Mouse (Mus musculus): Measurements from ENCODE around the gene Lrrn3.
A peak's percentile ranks its signal among the peaks of the same experiment; 100 is the strongest.

The Lrrn3 gene

DNA sequence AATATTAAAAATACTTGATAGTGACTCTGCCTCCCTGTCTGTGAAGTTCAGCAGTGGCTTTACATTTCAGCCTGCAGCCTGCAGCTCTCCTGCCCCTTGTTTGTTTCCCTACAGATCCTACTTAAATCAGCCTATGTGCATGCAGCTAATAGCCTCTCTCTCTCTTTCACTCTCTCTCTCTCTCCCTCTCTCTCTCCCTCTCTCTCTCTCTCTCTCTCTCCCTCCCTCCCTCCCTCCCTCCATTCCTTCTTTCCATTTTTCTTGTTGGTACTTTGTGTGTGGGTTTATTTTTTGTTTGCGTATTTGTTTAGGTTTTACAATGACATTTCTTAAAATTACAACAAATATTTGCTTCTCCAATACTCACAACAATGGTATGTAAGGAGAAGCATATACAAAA, at the start of gene Lrrn3:
Gene Lrrn3 (minus strand): TSS at position 101 of the 400 bp plus-strand sequence.
- no peak for DNase-seq (ENCODE audit: extremely low spot score)

DNA sequence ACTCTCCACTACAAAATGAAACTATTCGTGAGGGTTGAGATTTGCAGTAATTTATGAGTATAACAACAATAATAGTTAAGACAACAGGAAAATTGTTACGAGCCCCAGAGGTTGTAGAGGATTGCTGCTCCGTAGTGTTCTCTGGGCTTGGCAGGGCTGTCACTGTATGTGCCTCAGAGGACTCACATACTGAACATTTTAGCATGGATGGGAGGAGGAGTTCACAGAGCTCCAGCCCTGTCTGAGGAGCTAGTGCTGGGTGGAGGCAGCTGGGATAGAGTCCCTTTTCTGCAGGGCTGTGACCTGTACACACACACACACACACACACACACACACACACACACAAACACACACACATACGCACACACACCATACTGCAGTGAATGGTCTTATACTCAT, 42.2 kb upstream of the Lrrn3 start:
- DNase-seq (ENCODE audit: extremely low spot score) = no peak

GRCm38 (mm10) chr12:41526688-41527087, 40.5 kb upstream of the Lrrn3 start:
- DNase-seq (ENCODE audit: extremely low spot score) = no peak

DNA sequence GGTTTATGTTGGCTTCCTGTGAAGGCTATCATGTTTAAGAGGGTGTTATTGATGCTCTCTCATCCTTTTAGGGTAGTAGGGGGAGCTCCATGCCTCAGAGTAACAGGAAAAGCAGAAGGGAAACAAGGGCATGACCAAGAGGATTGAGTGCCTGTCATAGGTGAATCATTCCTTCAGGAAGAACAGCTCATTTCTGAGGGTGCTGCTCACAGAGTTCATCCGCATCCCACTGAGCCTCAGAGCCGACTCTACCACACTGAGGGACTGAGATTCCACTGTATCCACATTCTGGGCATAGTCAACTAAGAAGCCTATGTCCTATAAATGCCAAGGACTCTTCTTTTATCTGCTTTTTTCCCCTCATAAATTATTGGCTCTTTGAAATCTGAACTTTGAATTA, 35.4 kb upstream of the Lrrn3 start:
- no peak for DNase-seq (ENCODE audit: extremely low spot score)

DNA sequence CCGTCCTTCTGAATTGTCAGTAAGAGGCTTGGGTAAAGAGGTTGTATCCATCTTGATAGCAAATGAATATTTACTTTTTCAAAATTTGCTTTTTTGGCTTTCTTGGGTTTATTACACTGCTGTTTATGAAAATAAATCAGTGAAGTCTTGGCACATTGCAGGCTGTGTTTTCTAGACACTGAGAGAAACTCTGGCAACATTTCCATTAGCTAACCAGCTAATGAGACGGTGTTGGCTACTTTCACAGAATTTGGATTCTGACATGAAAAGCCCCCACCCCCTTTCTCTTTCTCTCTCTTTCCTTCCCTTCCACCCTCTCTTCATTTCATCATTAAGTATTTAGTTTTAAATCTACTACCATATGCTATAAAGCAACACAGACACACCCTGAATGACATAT, 34.1 kb upstream of the Lrrn3 start:
- no peak for DNase-seq (ENCODE audit: extremely low spot score)

GRCm38 (mm10) chr12:41518897-41519296, 32.7 kb upstream of the Lrrn3 start:
- no peak for DNase-seq (ENCODE audit: extremely low spot score)

DNA sequence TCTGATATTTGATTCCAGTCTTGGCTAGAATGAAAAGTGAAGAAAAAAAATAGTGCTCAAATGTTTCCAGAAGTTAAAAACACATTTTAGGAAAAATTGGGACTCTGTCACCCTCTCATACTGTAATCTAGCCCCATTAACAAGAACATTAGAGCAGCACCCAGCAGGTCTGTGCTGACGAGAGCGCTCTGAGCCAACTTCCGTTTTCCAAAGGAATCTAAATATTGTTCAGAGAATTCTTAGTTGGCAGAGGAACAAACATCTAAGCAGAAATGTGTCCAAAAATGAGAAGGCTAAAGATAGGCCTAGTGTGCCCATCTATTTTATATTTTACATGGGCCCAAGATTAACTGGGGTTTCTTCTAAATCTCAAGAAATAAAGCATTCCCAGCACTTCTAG, 24.4 kb upstream of the Lrrn3 start:
- no peak for DNase-seq (ENCODE audit: extremely low spot score)

DNA sequence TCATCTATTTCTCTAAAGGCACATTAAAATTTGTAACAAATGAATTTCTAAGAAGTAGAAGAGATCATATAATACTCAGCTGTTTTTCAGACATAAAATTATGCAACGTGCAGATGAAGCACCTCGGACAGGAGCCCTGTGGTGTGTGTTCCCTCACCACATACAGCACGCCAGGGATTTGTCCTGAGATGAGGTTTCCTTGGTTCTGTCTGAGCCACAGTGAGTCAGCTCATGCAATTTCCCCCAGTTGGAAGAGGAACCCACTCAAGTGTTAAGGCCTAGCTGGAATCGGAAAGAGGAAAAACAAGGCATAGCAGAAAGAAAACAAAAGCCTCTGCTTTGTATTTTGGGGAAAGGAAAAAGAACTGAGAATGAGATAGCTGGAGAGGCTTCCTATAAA, 22.4 kb upstream of the Lrrn3 start:
- DNase-seq (ENCODE audit: extremely low spot score) = no peak

DNA sequence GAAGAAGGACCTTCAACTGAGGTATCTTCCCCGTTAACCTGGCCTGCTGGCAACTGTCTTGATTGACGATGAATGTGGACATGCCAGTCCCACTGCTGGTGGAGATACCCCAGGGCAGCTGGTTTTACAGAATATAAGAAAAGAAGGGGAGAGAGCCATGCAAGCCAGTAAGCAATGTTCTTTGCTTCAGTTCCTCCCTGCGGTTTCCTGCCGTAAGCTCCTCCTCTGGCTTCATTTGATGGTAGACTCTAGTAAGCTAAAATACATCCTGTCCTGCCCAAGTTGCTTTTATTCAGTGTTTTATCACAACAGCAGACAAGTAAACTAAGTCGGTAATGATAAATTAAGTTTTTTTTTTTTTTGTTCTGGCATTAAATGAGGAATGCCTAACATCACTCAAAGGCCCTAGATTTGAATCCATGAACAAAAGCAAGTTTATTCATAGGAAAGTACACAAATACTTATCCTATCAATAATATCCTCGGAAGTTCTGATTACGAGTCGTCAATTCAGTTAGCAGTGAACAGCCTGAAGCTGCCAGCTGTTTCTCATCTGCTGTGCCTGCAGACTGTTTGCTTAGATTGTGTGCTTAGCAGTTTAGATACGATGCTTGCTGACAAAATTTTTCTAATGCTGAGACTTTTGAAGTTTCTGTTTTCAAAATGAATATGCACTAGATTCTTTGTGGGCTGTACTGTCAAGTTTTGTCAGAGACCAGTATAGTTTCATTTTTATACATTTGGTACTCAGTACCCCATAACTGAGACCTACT, 14.0 kb upstream of the Lrrn3 start:
- no peak for DNase-seq (ENCODE audit: extremely low spot score)

DNA sequence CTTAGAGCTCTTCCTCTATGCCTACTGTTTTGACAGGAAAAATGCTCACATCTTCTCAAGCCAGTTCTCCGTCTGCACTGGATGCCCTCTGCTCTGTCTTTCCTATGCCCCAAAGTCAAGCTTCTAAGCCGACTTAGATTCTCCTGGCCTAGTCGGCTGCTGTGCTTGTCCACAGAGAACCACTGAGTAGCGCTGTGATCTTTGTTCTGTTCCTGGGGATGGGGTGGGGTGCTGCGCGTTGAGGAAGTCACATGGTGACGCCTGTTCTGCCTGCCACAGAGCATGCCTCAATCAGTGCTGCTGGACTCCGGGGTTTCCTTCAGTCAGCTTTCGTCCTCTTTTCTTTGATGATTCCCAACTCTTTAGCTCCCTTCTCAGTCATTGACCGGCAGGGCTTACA, 8.4 kb upstream of the Lrrn3 start:
- DNase-seq (ENCODE audit: extremely low spot score) = peak; percentile 19

DNA sequence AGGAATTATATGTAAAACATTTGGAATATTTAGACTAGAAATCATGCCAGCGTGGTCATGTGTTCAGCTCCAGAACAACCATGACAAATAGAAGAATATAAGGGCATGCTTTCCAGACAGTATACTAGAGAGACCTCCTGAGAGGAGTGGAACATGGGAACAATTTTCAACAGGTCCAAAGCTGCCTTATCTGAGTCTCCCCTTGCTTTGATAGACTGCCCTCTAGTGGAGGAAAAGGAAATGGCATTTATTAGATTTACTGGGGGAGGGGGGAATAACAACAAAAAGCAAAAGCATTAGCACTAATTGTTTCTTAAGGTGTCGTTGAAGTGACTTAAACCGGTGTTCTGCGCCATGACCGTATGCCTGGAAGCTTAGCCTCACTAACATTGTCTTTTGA, 774 bp upstream of the Lrrn3 start:
- DNase-seq (ENCODE audit: extremely low spot score) = peak; percentile 70

- peak; percentile 35 for DNase-seq (ENCODE audit: extremely low spot score)
Measured at GRCm38 (mm10) chr12:41485512-41486215, 567 bp downstream of the Lrrn3 start.

GRCm38 (mm10) chr12:41484689-41485511, 1.3 kb downstream of the Lrrn3 start:
- DNase-seq (ENCODE audit: extremely low spot score) = peak; percentile 10

GRCm38 (mm10) chr12:41483593-41484451, 2.4 kb downstream of the Lrrn3 start:
- DNase-seq (ENCODE audit: extremely low spot score) = peak; percentile 9

- DNase-seq (ENCODE audit: extremely low spot score) = no peak
Measured at GRCm38 (mm10) chr12:41483091-41483592, 3.1 kb downstream of the Lrrn3 start.

- no peak for DNase-seq (ENCODE audit: extremely low spot score)
Measured at GRCm38 (mm10) chr12:41481486-41481885, 4.7 kb downstream of the Lrrn3 start.

DNA sequence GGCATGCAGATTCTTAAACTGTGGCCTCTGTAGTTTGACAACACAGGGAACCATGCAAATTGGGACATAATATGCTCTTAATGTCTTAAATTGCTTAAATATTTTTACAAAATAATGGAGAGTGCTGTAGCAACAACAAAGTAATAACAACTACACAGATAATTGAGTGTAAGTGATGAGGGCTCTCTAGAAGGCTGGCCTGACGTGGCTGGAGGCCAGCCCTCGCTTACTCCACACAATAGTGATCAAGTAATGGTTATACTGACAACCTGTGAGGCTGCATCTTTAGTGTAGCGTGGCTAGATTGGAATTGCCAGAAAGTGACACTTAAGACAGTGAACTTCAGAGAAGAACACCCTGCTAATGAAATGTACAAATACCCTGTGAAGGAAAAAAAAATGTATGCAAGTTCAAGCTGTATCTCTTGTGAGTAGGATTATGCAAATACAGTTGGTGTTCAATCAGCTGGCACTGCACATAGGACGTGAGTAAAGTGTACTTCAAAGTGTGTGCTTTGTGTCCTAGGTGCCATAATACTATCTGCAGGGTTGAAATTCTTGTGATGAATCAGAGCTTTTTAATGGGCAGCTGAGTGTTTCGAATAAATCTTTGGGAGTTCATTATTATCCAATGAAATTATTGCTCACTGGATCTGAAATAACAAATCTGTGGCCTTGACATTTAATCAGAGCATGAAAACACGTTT, 17.0 kb downstream of the Lrrn3 start:
- DNase-seq (ENCODE audit: extremely low spot score) = no peak

DNA sequence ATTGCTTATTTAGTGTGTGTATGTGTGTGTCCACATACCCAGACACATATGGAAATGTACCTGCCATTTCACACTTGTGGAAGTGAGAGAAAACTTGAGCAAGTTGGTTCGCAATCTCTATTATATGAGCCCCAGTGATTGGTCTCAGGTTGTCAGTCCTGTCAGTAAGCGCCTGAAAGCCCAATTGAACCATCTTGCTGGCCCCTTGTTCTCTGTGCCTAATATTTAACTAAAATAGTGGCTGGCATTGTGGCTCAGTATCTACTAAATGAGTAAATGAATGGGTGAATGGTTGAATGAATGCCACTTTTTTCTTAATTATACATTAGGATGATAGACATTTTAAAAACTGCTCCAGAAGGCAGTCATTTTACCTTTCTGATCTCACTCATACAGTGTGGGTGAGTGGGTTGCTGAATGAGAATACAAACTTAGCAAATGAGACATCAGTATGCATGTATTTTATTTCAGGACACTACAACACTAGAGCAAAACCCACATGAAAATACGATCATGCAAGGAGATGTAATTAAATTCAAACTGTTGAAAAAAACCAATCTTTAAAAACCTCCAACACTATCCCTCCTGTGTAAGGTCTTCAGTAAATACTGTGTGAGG, 17.7 kb downstream of the Lrrn3 start:
- DNase-seq (ENCODE audit: extremely low spot score) = no peak

DNA sequence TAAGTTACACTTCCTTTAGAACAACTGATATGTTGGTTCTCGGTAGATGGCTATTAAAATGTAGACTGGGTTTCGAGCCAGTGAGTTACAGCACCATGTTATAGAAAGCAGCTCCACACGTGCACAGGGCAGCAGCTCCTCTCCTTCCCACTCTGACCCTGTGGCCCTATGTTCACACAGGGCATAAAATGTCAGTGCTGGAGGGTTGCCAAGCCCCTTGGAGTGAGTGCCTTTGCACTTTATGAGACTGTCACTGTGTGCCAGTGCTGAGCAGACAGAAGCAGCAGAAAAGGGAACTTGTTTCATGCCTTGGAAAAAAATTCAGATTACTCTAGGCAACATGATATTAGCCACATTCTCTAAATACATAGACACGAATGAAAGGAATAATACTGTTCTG, 47.8 kb downstream of the Lrrn3 start:
- DNase-seq (ENCODE audit: extremely low spot score) = no peak

All from embryo, embryonic 9.5 days (tissue).